Mouse (Mus musculus) spleen, adult 2 months (tissue): ENCODE data around the gene Gm8122.
"Not testable (repeated sequence)": the region's sequence is repeated elsewhere in the genome, so short reads cannot be mapped to it uniquely, and the experiment has no call there.

Experiments
- CTCF ChIP-seq: fragments of 200-500 bp; IDR thresholded peaks from 2 replicates; pipeline ENCODE4 v1.5.1; 2011; ENCODE audit warnings: mild to moderate bottlenecking, inconsistent platforms; ENCODE audit not compliant: insufficient read depth, insufficient read length, insufficient replicate concordance; ENCODE audit errors: extremely low read depth
- POLR2A ChIP-seq: fragments of 200-500 bp; IDR thresholded peaks from 2 replicates; pipeline ENCODE4 v1.6.1; 2011; ENCODE audit warnings: low read depth, low read length, inconsistent platforms

- TF ChIP-seq POLR2A, CTCF: not testable (repeated sequence)
Measured at GRCm38 (mm10) chr14:43250549-43251253, 15.6 kb upstream of the Gm8122 start.
